Mouse (Mus musculus) heart, adult 2 months (tissue): ENCODE results near the gene Sf3b3.

Experiments
- CTCF ChIP-seq: fragments of 200-600 bp; IDR thresholded peaks from 2 replicates; pipeline ENCODE4 v1.8.1; 2022; ENCODE audit warnings: antibody characterized with exemption, mild to moderate bottlenecking, moderate library complexity
- POLR2A ChIP-seq: fragments of 200-500 bp; IDR thresholded peaks from 2 replicates; pipeline ENCODE4 v1.6.1; 2011; ENCODE audit warnings: mild to moderate bottlenecking, low read depth, low read length, control low read depth; ENCODE audit not compliant: insufficient read depth

- TF ChIP-seq POLR2A = no peak
- TF ChIP-seq CTCF = peak; percentile 57
Measured at GRCm38 (mm10) chr8:110775316-110775715, 71.3 kb downstream of the Sf3b3 start.
